Mouse (Mus musculus) liver, embryonic 15.5 days (tissue): Measurements from ENCODE around the gene Casp6. TPM values are rescaled to one million over a fixed set of nuclear protein-coding genes. Genes with fewer than 3 reads are reported as not detected.

Source experiments
- ATAC-seq: fragments of 200-750 bp; cut with Nextera tagmentation; 2 replicates; pipeline ENCODE4 v1.8.0; 2017; ENCODE audit warnings: moderate number of reproducible peaks, mild to moderate bottlenecking, moderate library complexity; ENCODE audit not compliant: insufficient read depth
- H3K27ac ChIP-seq: fragments of 300-500 bp; sonication (generic); replicated peaks from 2 replicates; pipeline ENCODE4 v1.5.1; 2015; ENCODE audit warnings: mild to moderate bottlenecking, inconsistent platforms
- H3K27me3 ChIP-seq: fragments of 300-500 bp; sonication (generic); 2 replicates; pipeline ENCODE4 v1.6.1; 2015; ENCODE audit warnings: mild to moderate bottlenecking, inconsistent platforms
- H3K36me3 ChIP-seq: fragments of 300-500 bp; sonication (generic); replicated peaks from 2 replicates; pipeline ENCODE4 v1.6.1; 2015; ENCODE audit warnings: moderate library complexity, mild to moderate bottlenecking, inconsistent platforms
- H3K4me1 ChIP-seq: fragments of 300-500 bp; sonication (generic); replicated peaks from 2 replicates; pipeline ENCODE4 v1.6.1; 2015; ENCODE audit warnings: inconsistent platforms
- H3K4me2 ChIP-seq: fragments of 300-500 bp; sonication (generic); 2 replicates; pipeline ENCODE4 v1.6.1; 2015; ENCODE audit warnings: moderate library complexity, mild to moderate bottlenecking, inconsistent platforms
- H3K4me3 ChIP-seq: fragments of 300-500 bp; sonication (generic); replicated peaks from 2 replicates; pipeline ENCODE4 v1.5.1; 2015; ENCODE audit warnings: mild to moderate bottlenecking, inconsistent platforms
- H3K9ac ChIP-seq: fragments of 300-500 bp; sonication (generic); 2 replicates; pipeline ENCODE4 v1.6.1; 2015; ENCODE audit warnings: moderate library complexity, mild to moderate bottlenecking, inconsistent platforms
- H3K9me3 ChIP-seq: fragments of 300-500 bp; sonication (generic); replicated peaks from 2 replicates; pipeline ENCODE4 v1.6.1; 2016; ENCODE audit warnings: inconsistent platforms
- WGBS: fragments of 180-500 bp; shearing (Covaris S2); methylation state at CpG from one replicate; pipeline ENCODE4 v1.1.7; 2015; ENCODE audit warnings: mixed read lengths; ENCODE audit not compliant: insufficient replicate concordance; 5-methylcytosine and 5-hydroxymethylcytosine counted together
- polyA plus RNA-seq: library from polyadenylated mRNA; unstranded; fragments of >200 nt; fragmentation: Nextera tagmentation; extraction: Ambion mirVana; gene quantifications from 2 replicates; pipeline ENCODE4 v1.2.1, GENCODE M21; 2015

The Casp6 gene
- polyA plus RNA-seq = 27.3 and 30.6 TPM in 2 replicates

GRCm38 (mm10) chr3:129901271-129901809 is at the start of gene Casp6:
Gene Casp6 (plus strand): TSS chr3:129901425.
- Histone ChIP-seq H3K27ac (peak within 1 kb of the TSS; percentile 75), H3K4me1 (peaks cover 65% of the 10 kb centered on the region), H3K9ac (peak within 1 kb of the TSS; percentile 68), H3K9me3 (no peaks in the 10 kb centered on the region), H3K4me2 (peak within 1 kb of the TSS; percentile 87), H3K4me3 (peak within 1 kb of the TSS; percentile 75), H3K27me3 (no peaks in the 10 kb centered on the region), H3K36me3 (peaks cover 17% of the 10 kb centered on the region)
- peak; percentile 93 for ATAC-seq
- 0% methylated on average over 34 of the region's 34 CpGs for WGBS

- no peak overlapping the region for H3K27ac ChIP-seq
- H3K4me2 ChIP-seq = no peak overlapping the region
- H3K4me1 ChIP-seq = no peaks in the 10 kb centered on the region
- H3K36me3 ChIP-seq = peaks cover 28% of the 10 kb centered on the region; the same call in 1 of the 2 replicates
- no peak overlapping the region for H3K9ac ChIP-seq
- no peak overlapping the region for H3K4me3 ChIP-seq
- no peak for ATAC-seq
- no peaks in the 10 kb centered on the region for H3K9me3 ChIP-seq
- no peaks in the 10 kb centered on the region for H3K27me3 ChIP-seq
- 48% methylated on average over 2 of the region's 2 CpGs for WGBS
Observed at GRCm38 (mm10) chr3:129862592-129862991, 38.6 kb upstream of the Casp6 start.

GRCm38 (mm10) chr3:129863698-129864097 is 37.5 kb upstream of the Casp6 start:
- no peak overlapping the region for H3K27ac ChIP-seq
- H3K9ac ChIP-seq = no peak overlapping the region
- ATAC-seq = no peak
- no peak overlapping the region for H3K4me3 ChIP-seq
- peaks cover 19% of the 10 kb centered on the region; the same call in 1 of the 2 replicates for H3K36me3 ChIP-seq
- no peak overlapping the region for H3K4me2 ChIP-seq
- H3K9me3 ChIP-seq = no peaks in the 10 kb centered on the region
- H3K27me3 ChIP-seq = no peaks in the 10 kb centered on the region
- H3K4me1 ChIP-seq = no peaks in the 10 kb centered on the region
- WGBS = 44% methylated on average over 14 of the region's 14 CpGs

GRCm38 (mm10) chr3:129877327-129877726 is 23.9 kb upstream of the Casp6 start:
- 0 out of 2 replicates have a peak overlapping the region, but pooled peaks have one; percentile 96 for H3K4me2 ChIP-seq
- H3K4me3 ChIP-seq = no peak overlapping the region
- no peak for ATAC-seq
- no peak overlapping the region for H3K9ac ChIP-seq
- no peaks in the 10 kb centered on the region for H3K9me3 ChIP-seq
- no peak overlapping the region for H3K27ac ChIP-seq
- H3K4me1 ChIP-seq = peaks cover 47% of the 10 kb centered on the region
- H3K36me3 ChIP-seq = no peaks in the 10 kb centered on the region
- 85% methylated on average over 10 of the region's 10 CpGs for WGBS
- H3K27me3 ChIP-seq = no peaks in the 10 kb centered on the region

GRCm38 (mm10) chr3:129878405-129879021 is 22.7 kb upstream of the Casp6 start, which contains the start of gene Pla2g12a:
Gene Pla2g12a (plus strand): TSS chr3:129878606.
- Histone ChIP-seq H3K27ac (peak within 1 kb of the TSS; percentile 83), H3K4me1 (peaks cover 59% of the 10 kb centered on the region), H3K36me3 (no peaks in the 10 kb centered on the region), H3K9me3 (no peaks in the 10 kb centered on the region), H3K9ac (peak within 1 kb of the TSS; percentile 79), H3K27me3 (no peaks in the 10 kb centered on the region), H3K4me3 (peak within 1 kb of the TSS; percentile 80), H3K4me2 (peak within 1 kb of the TSS; percentile 96)
- peak; percentile 77 for ATAC-seq
- WGBS = under 1% methylated on average over 62 of the region's 66 CpGs

- Histone ChIP-seq H3K9ac (peak overlapping the region; percentile 79), H3K9me3 (no peaks in the 10 kb centered on the region), H3K27ac (peak overlapping the region; percentile 83), H3K4me1 (peaks cover 63% of the 10 kb centered on the region), H3K4me3 (peak overlapping the region; percentile 80), H3K4me2 (peak overlapping the region; percentile 96), H3K36me3 (no peaks in the 10 kb centered on the region), H3K27me3 (no peaks in the 10 kb centered on the region)
- WGBS = under 1% methylated on average over 24 of the region's 25 CpGs
- peak; percentile 64 for ATAC-seq
Observed at GRCm38 (mm10) chr3:129879131-129879757, 22.0 kb upstream of the Casp6 start.

- Histone ChIP-seq H3K9me3 (no peaks in the 10 kb centered on the region), H3K9ac (peak overlapping the region; percentile 79), H3K4me3 (peak overlapping the region; percentile 80), H3K4me1 (peaks cover 70% of the 10 kb centered on the region), H3K4me2 (peak overlapping the region; percentile 96), H3K27me3 (no peaks in the 10 kb centered on the region), H3K36me3 (no peaks in the 10 kb centered on the region), H3K27ac (peak overlapping the region; percentile 83)
- WGBS = 60% methylated on average over 2 of the region's 2 CpGs
- ATAC-seq = no peak
Observed at GRCm38 (mm10) chr3:129879913-129880312, 21.3 kb upstream of the Casp6 start.

GRCm38 (mm10) chr3:129880925-129881593 is 20.2 kb upstream of the Casp6 start:
- WGBS = 10% methylated on average over 8 of the region's 8 CpGs
- peak overlapping the region; percentile 46 for H3K4me3 ChIP-seq
- peaks cover 81% of the 10 kb centered on the region for H3K4me1 ChIP-seq
- peak overlapping the region; percentile 96 for H3K4me2 ChIP-seq
- peak; percentile 59 for ATAC-seq
- peak overlapping the region; percentile 43 for H3K9ac ChIP-seq
- H3K9me3 ChIP-seq = no peaks in the 10 kb centered on the region
- H3K36me3 ChIP-seq = no peaks in the 10 kb centered on the region
- no peaks in the 10 kb centered on the region for H3K27me3 ChIP-seq
- H3K27ac ChIP-seq = peak overlapping the region; percentile 81

- peak overlapping the region; percentile 55 for H3K27ac ChIP-seq
- peak overlapping the region; percentile 14; the same call in 1 of the 2 replicates for H3K9ac ChIP-seq
- peak; percentile 43; the same call in 1 of the 2 replicates for ATAC-seq
- H3K9me3 ChIP-seq = no peaks in the 10 kb centered on the region
- no peak overlapping the region for H3K4me3 ChIP-seq
- H3K4me1 ChIP-seq = peaks cover 75% of the 10 kb centered on the region
- peak overlapping the region; percentile 48 for H3K4me2 ChIP-seq
- H3K27me3 ChIP-seq = no peaks in the 10 kb centered on the region
- 24% methylated on average over 9 of the region's 9 CpGs for WGBS
- peaks cover 12% of the 10 kb centered on the region for H3K36me3 ChIP-seq
Observed at GRCm38 (mm10) chr3:129885577-129885976, 15.6 kb upstream of the Casp6 start.

- peaks cover 20% of the 10 kb centered on the region for H3K36me3 ChIP-seq
- WGBS = 74% methylated on average over 5 of the region's 5 CpGs
- H3K27me3 ChIP-seq = no peaks in the 10 kb centered on the region
- no peaks in the 10 kb centered on the region for H3K9me3 ChIP-seq
- no peak overlapping the region; the same call in 1 of the 2 replicates for H3K9ac ChIP-seq
- peak overlapping the region; percentile 64 for H3K27ac ChIP-seq
- H3K4me1 ChIP-seq = peaks cover 67% of the 10 kb centered on the region
- H3K4me2 ChIP-seq = peak overlapping the region; percentile 48
- H3K4me3 ChIP-seq = no peak overlapping the region
- 0 out of 2 replicates have a peak, but pooled peaks have one; percentile 23 for ATAC-seq
Observed at GRCm38 (mm10) chr3:129886430-129886829, 14.8 kb upstream of the Casp6 start.
